Mouse (Mus musculus): ENCODE measurements around the gene Tedc1. TPM values are rescaled to one million over a fixed set of nuclear protein-coding genes. Genes with fewer than 3 reads are reported as not detected.

Tedc1 gene
- polyA plus RNA-seq, 1 experiment from 2014 or later, result 24.2 TPM

GRCm38 (mm10) chr12:113143164-113143563, 13.1 kb upstream of the Tedc1 start:
- H3K4me3 ChIP-seq (ENCODE audit: low read depth, low read length), result 0 out of 2 replicates have a peak overlapping the region, but pooled peaks have one; percentile 48

GRCm38 (mm10) chr12:113144001-113144756, 12.0 kb upstream of the Tedc1 start:
- ATAC-seq (replicated peaks; ENCODE audit: low FRiP score, low TSS enrichment, low read depth) (no peak), DNase-seq (ENCODE audit: low spot score) (no peak)
- peaks cover 14% of the 10 kb centered on the region for H3K27me3 ChIP-seq (replicated peaks; ENCODE audit: control insufficient read depth, insufficient read depth, low read length)
- H3K4me1 ChIP-seq (replicated peaks; ENCODE audit: control insufficient read depth, insufficient read depth, low read length), result peaks cover 35% of the 10 kb centered on the region
- H3K27ac ChIP-seq (ENCODE audit: low read depth), result no peak overlapping the region
- 81% methylated on average over 20 of the region's 20 CpGs for WGBS
- no peaks in the 10 kb centered on the region for H3K36me3 ChIP-seq (ENCODE audit: control insufficient read depth, insufficient read depth, low read length)
- H3K4me3 ChIP-seq (ENCODE audit: low read depth, low read length), result no peak overlapping the region
- no peaks in the 10 kb centered on the region for H3K9me3 ChIP-seq (ENCODE audit: control insufficient read depth, low read length)
- H3K9ac ChIP-seq (ENCODE audit: low read length), result no peak overlapping the region
- no peak overlapping the region for H3K4me2 ChIP-seq (ENCODE audit: low read length)

More at GRCm38 (mm10) chr12:113143164-113143563, 13.1 kb upstream of the Tedc1 start:
- Histone ChIP-seq H3K36me3 (ENCODE audit: control insufficient read depth, insufficient read depth, low read length) (peaks cover 4% of the 10 kb centered on the region), H3K9me3 (ENCODE audit: control insufficient read depth, low read length) (no peaks in the 10 kb centered on the region), H3K27me3 (replicated peaks; ENCODE audit: control insufficient read depth, insufficient read depth, low read length) (peaks cover 14% of the 10 kb centered on the region), H3K4me2 (ENCODE audit: low read length) (peak overlapping the region; percentile 50), H3K4me1 (replicated peaks; ENCODE audit: control insufficient read depth, insufficient read depth, low read length) (peaks cover 32% of the 10 kb centered on the region), H3K27ac (ENCODE audit: low read depth) (peak overlapping the region; percentile 33; the same call in 1 of the 2 replicates), H3K9ac (ENCODE audit: low read length) (peak overlapping the region; percentile 8)
- 50% methylated on average over 7 of the region's 7 CpGs for WGBS
- DNase-seq (ENCODE audit: low spot score), result no peak
- no peak for ATAC-seq (replicated peaks; ENCODE audit: low FRiP score, low TSS enrichment, low read depth)

- Histone ChIP-seq H3K4me1 (replicated peaks; ENCODE audit: control insufficient read depth, insufficient read depth, low read length) (peaks cover 28% of the 10 kb centered on the region), H3K27me3 (replicated peaks; ENCODE audit: control insufficient read depth, insufficient read depth, low read length) (peaks cover 14% of the 10 kb centered on the region)
Observed at GRCm38 (mm10) chr12:113144886-113145285, 11.3 kb upstream of the Tedc1 start.

GRCm38 (mm10) chr12:113145591-113145990, 10.6 kb upstream of the Tedc1 start:
- peaks cover 27% of the 10 kb centered on the region for H3K4me1 ChIP-seq (replicated peaks; ENCODE audit: control insufficient read depth, insufficient read depth, low read length)

More at GRCm38 (mm10) chr12:113144886-113145285, 11.3 kb upstream of the Tedc1 start:
- Histone ChIP-seq H3K9me3 (ENCODE audit: control insufficient read depth, low read length) (no peaks in the 10 kb centered on the region), H3K36me3 (ENCODE audit: control insufficient read depth, insufficient read depth, low read length) (no peaks in the 10 kb centered on the region), H3K4me3 (ENCODE audit: low read depth, low read length) (no peak overlapping the region), H3K27ac (ENCODE audit: low read depth) (no peak overlapping the region), H3K9ac (ENCODE audit: low read length) (no peak overlapping the region), H3K4me2 (ENCODE audit: low read length) (no peak overlapping the region)
- WGBS, result 93% methylated on average over 16 of the region's 16 CpGs
- DNase-seq (ENCODE audit: low spot score) (no peak), ATAC-seq (replicated peaks; ENCODE audit: low FRiP score, low TSS enrichment, low read depth) (no peak)

GRCm38 (mm10) chr12:113146112-113147057, 9.8 kb upstream of the Tedc1 start, which contains the start of gene Crip1:
Crip1 (plus strand) TSS chr12:113146316.
- 9% methylated on average over 45 of the region's 45 CpGs for WGBS
- Histone ChIP-seq H3K27ac (ENCODE audit: low read depth) (peak within 1 kb of the TSS; percentile 6; the same call in 1 of the 2 replicates), H3K4me3 (ENCODE audit: low read depth, low read length) (0 out of 2 replicates have a peak within 1 kb of the TSS, but pooled peaks have one; percentile 11), H3K4me2 (ENCODE audit: low read length) (peak within 1 kb of the TSS; percentile 45), H3K4me1 (replicated peaks; ENCODE audit: control insufficient read depth, insufficient read depth, low read length) (peaks cover 29% of the 10 kb centered on the region), H3K9me3 (ENCODE audit: control insufficient read depth, low read length) (no peaks in the 10 kb centered on the region), H3K27me3 (replicated peaks; ENCODE audit: control insufficient read depth, insufficient read depth, low read length) (peaks cover 10% of the 10 kb centered on the region), H3K9ac (ENCODE audit: low read length) (0 out of 2 replicates have a peak within 1 kb of the TSS, but pooled peaks have one; percentile 25), H3K36me3 (ENCODE audit: control insufficient read depth, insufficient read depth, low read length) (no peaks in the 10 kb centered on the region)
- DNase-seq (ENCODE audit: low spot score), result peak; percentile 93
- ATAC-seq (replicated peaks; ENCODE audit: low FRiP score, low TSS enrichment, low read depth), result 0 out of 2 replicates have a peak, but pooled peaks have one; percentile 1

More at GRCm38 (mm10) chr12:113145591-113145990, 10.6 kb upstream of the Tedc1 start:
- no peaks in the 10 kb centered on the region for H3K36me3 ChIP-seq (ENCODE audit: control insufficient read depth, insufficient read depth, low read length)
- no peak for DNase-seq (ENCODE audit: low spot score)
- H3K4me3 ChIP-seq (ENCODE audit: low read depth, low read length), result no peak overlapping the region
- no peak overlapping the region for H3K27ac ChIP-seq (ENCODE audit: low read depth)
- no peak overlapping the region for H3K9ac ChIP-seq (ENCODE audit: low read length)
- H3K4me2 ChIP-seq (ENCODE audit: low read length), result no peak overlapping the region
- WGBS, result 88% methylated on average over 5 of the region's 5 CpGs
- H3K27me3 ChIP-seq (replicated peaks; ENCODE audit: control insufficient read depth, insufficient read depth, low read length), result peaks cover 13% of the 10 kb centered on the region
- no peak for ATAC-seq (replicated peaks; ENCODE audit: low FRiP score, low TSS enrichment, low read depth)
- no peaks in the 10 kb centered on the region for H3K9me3 ChIP-seq (ENCODE audit: control insufficient read depth, low read length)

- Histone ChIP-seq H3K27me3 (replicated peaks; ENCODE audit: control insufficient read depth, insufficient read depth, low read length) (peaks cover 14% of the 10 kb centered on the region), H3K36me3 (ENCODE audit: control insufficient read depth, insufficient read depth, low read length) (no peaks in the 10 kb centered on the region), H3K4me2 (ENCODE audit: low read length) (no peak overlapping the region), H3K4me1 (replicated peaks; ENCODE audit: control insufficient read depth, insufficient read depth, low read length) (peaks cover 28% of the 10 kb centered on the region), H3K27ac (ENCODE audit: low read depth) (no peak overlapping the region), H3K9me3 (ENCODE audit: control insufficient read depth, low read length) (no peaks in the 10 kb centered on the region), H3K9ac (ENCODE audit: low read length) (no peak overlapping the region), H3K4me3 (ENCODE audit: low read depth, low read length) (no peak overlapping the region)
- no peak for DNase-seq (ENCODE audit: low spot score)
- WGBS, result 78% methylated on average over 8 of the region's 8 CpGs
- ATAC-seq (replicated peaks; ENCODE audit: low FRiP score, low TSS enrichment, low read depth), result no peak
Observed at GRCm38 (mm10) chr12:113147481-113147880, 8.7 kb upstream of the Tedc1 start.

GRCm38 (mm10) chr12:113148381-113149035, 7.7 kb upstream of the Tedc1 start:
- Histone ChIP-seq H3K9me3 (ENCODE audit: control insufficient read depth, low read length) (no peaks in the 10 kb centered on the region), H3K4me2 (ENCODE audit: low read length) (no peak overlapping the region), H3K9ac (ENCODE audit: low read length) (no peak overlapping the region), H3K27ac (ENCODE audit: low read depth) (no peak overlapping the region), H3K4me1 (replicated peaks; ENCODE audit: control insufficient read depth, insufficient read depth, low read length) (peaks cover 20% of the 10 kb centered on the region; the same call in 1 of the 2 replicates), H3K27me3 (replicated peaks; ENCODE audit: control insufficient read depth, insufficient read depth, low read length) (peaks cover 14% of the 10 kb centered on the region), H3K4me3 (ENCODE audit: low read depth, low read length) (no peak overlapping the region), H3K36me3 (ENCODE audit: control insufficient read depth, insufficient read depth, low read length) (no peaks in the 10 kb centered on the region)
- DNase-seq (ENCODE audit: low spot score) (no peak), ATAC-seq (replicated peaks; ENCODE audit: low FRiP score, low TSS enrichment, low read depth) (no peak)
- 37% methylated on average over 16 of the region's 16 CpGs for WGBS

- H3K9ac ChIP-seq (ENCODE audit: low read length), result no peak overlapping the region
- no peak overlapping the region for H3K4me3 ChIP-seq (ENCODE audit: low read depth, low read length)
- DNase-seq (ENCODE audit: low spot score), result no peak
- H3K4me2 ChIP-seq (ENCODE audit: low read length), result no peak overlapping the region
- H3K9me3 ChIP-seq (ENCODE audit: control insufficient read depth, low read length), result no peaks in the 10 kb centered on the region
- WGBS, result 75% methylated on average over 4 of the region's 4 CpGs
- no peak for ATAC-seq (replicated peaks; ENCODE audit: low FRiP score, low TSS enrichment, low read depth)
- H3K27me3 ChIP-seq (replicated peaks; ENCODE audit: control insufficient read depth, insufficient read depth, low read length), result peaks cover 14% of the 10 kb centered on the region
- no peaks in the 10 kb centered on the region for H3K36me3 ChIP-seq (ENCODE audit: control insufficient read depth, insufficient read depth, low read length)
- no peak overlapping the region for H3K27ac ChIP-seq (ENCODE audit: low read depth)
- peaks cover 20% of the 10 kb centered on the region; the same call in 1 of the 2 replicates for H3K4me1 ChIP-seq (replicated peaks; ENCODE audit: control insufficient read depth, insufficient read depth, low read length)
Observed at GRCm38 (mm10) chr12:113149341-113149740, 6.9 kb upstream of the Tedc1 start.
